Mouse (Mus musculus) lung, adult 2 months (tissue): ENCODE measurements around the gene Kansl3. TPM values are rescaled to one million over a fixed set of nuclear protein-coding genes. Genes with fewer than 3 reads are reported as not detected.

ENCODE experiments used
- DNase-seq: peaks from one replicate; pipeline ENCODE4 v3.0.0; 2022
- H3K4me1 ChIP-seq: fragments of 200-500 bp; 2 replicates; pipeline ENCODE4 v1.6.1; 2011; ENCODE audit warnings: low read length; ENCODE audit not compliant: control insufficient read depth, insufficient read depth
- H3K4me3 ChIP-seq: fragments of 200-500 bp; replicated peaks from 2 replicates; pipeline ENCODE3; 2011; ENCODE audit warnings: low read depth, mild to moderate bottlenecking, control low read depth, low read length; ENCODE audit errors: extremely low read depth
- CTCF ChIP-seq: fragments of 200-500 bp; IDR thresholded peaks from 2 replicates; pipeline ENCODE4 v1.5.1; 2011; ENCODE audit warnings: mild to moderate bottlenecking, low read length, control low read depth; ENCODE audit not compliant: insufficient read depth
- POLR2A ChIP-seq: fragments of 200-500 bp; IDR thresholded peaks from 2 replicates; pipeline ENCODE4 v1.6.1; 2011; ENCODE audit warnings: low read depth, mild to moderate bottlenecking, control low read depth, low read length, borderline replicate concordance; ENCODE audit errors: extremely low read depth
- WGBS: fragments of 180-500 bp; shearing (Covaris S2); methylation state at CpG from one replicate; pipeline ENCODE4 v1.1.7; 2018; 5-methylcytosine and 5-hydroxymethylcytosine counted together
- polyA plus RNA-seq: library from polyadenylated mRNA; depleted of rRNA; stranded (reverse); fragments of >200 nt; gene quantifications from 2 replicates; pipeline ENCODE4 v1.2.3, GENCODE M21; 2012

Kansl3 gene
- polyA plus RNA-seq, 1 experiment: 45.3 TPM

- TF ChIP-seq CTCF (no peak), POLR2A (no peak)
- DNase-seq: peak; percentile 17
- 34% methylated on average over 9 of the region's 9 CpGs for WGBS
- peaks cover 7% of the 10 kb centered on the region for H3K4me1 ChIP-seq
- no peak overlapping the region for H3K4me3 ChIP-seq
Observed at GRCm38 (mm10) chr1:36323076-36323475, 45.9 kb downstream of the Kansl3 start.

GRCm38 (mm10) chr1:36321829-36322573, 47.0 kb downstream of the Kansl3 start:
- DNase-seq: no peak
- WGBS: 75% methylated on average over 11 of the region's 11 CpGs
- TF ChIP-seq CTCF: 0 out of 2 replicates have a peak, but pooled peaks have one; percentile 17
- TF ChIP-seq POLR2A: no peak
- peaks cover 7% of the 10 kb centered on the region for H3K4me1 ChIP-seq
- H3K4me3 ChIP-seq: no peak overlapping the region

- no peak overlapping the region for H3K4me3 ChIP-seq
- TF ChIP-seq POLR2A (no peak), CTCF (no peak)
- H3K4me1 ChIP-seq: peaks cover 7% of the 10 kb centered on the region
- 71% methylated on average over 2 of the region's 2 CpGs for WGBS
- no peak for DNase-seq
Observed at GRCm38 (mm10) chr1:36321164-36321563, 47.8 kb downstream of the Kansl3 start.

- Histone ChIP-seq H3K4me1 (no peaks in the 10 kb centered on the region), H3K4me3 (no peak overlapping the region)
- TF ChIP-seq CTCF: no peak
- no peak for TF ChIP-seq POLR2A
- WGBS: 86% methylated on average over 2 of the region's 2 CpGs
- DNase-seq: no peak
Observed at GRCm38 (mm10) chr1:36315776-36316100, 53.2 kb downstream of the Kansl3 start.

GRCm38 (mm10) chr1:36314959-36315775, 53.8 kb downstream of the Kansl3 start:
- DNase-seq: no peak
- WGBS: 89% methylated on average over 11 of the region's 11 CpGs
- Histone ChIP-seq H3K4me1 (no peaks in the 10 kb centered on the region; the same call in 1 of the 2 replicates), H3K4me3 (no peak overlapping the region)
- TF ChIP-seq CTCF: no peak
- no peak for TF ChIP-seq POLR2A

- Histone ChIP-seq H3K4me3 (peak overlapping the region; percentile 25), H3K4me1 (peaks cover 11% of the 10 kb centered on the region)
- 2% methylated on average over 3 of the region's 3 CpGs for WGBS
- TF ChIP-seq CTCF: no peak
- TF ChIP-seq POLR2A: 0 out of 2 replicates have a peak, but pooled peaks have one; percentile 10
- no peak for DNase-seq
Observed at GRCm38 (mm10) chr1:36309498-36309901, 59.5 kb downstream of the Kansl3 start.

GRCm38 (mm10) chr1:36308966-36309475, 60.0 kb downstream of the Kansl3 start:
- no peak for DNase-seq
- TF ChIP-seq POLR2A: no peak
- no peak for TF ChIP-seq CTCF
- 49% methylated on average over 9 of the region's 9 CpGs for WGBS
- Histone ChIP-seq H3K4me3 (peak overlapping the region; percentile 25), H3K4me1 (peaks cover 11% of the 10 kb centered on the region)

GRCm38 (mm10) chr1:36308451-36308901, 60.5 kb downstream of the Kansl3 start:
- Histone ChIP-seq H3K4me1 (peaks cover 11% of the 10 kb centered on the region), H3K4me3 (peak overlapping the region; percentile 79)
- WGBS: 14% methylated on average over 12 of the region's 12 CpGs
- DNase-seq: peak; percentile 32
- TF ChIP-seq POLR2A (no peak), CTCF (no peak)

- WGBS: 1% methylated on average over 65 of the region's 65 CpGs
- TF ChIP-seq CTCF (no peak), POLR2A (peak; percentile 100)
- peaks cover 14% of the 10 kb centered on the region for H3K4me1 ChIP-seq
- H3K4me3 ChIP-seq: peak within 1 kb of the TSS; percentile 79
- DNase-seq: peak; percentile 85
Observed at GRCm38 (mm10) chr1:36307495-36308280, 61.3 kb downstream of the Kansl3 start, which contains the start of gene Arid5a. Arid5a (plus strand) TSS chr1:36307733.
